Comparison of ENCODE assay signal across 23 mouse cellular contexts in the genomic region with DNA sequence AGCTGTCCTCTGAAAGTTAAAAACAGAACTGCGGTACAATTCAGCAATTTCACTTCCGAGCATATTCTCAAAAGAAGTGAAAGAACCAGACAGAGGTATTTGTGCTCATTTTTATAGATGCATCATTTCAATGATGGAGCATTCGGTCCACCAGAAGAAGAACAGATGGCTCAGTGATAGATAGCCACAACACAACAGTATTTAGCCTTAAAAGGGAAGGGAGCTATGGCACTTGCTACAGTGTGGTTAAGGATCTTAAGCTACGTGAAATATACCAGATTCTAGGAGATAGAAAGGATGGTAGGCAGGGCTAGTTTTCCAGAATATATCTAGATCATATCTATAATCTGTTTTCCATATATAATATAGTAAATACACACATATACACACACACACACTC.
DNase-seq lines count a peak whose midpoint lies in the region; ATAC-seq and TF ChIP-seq lines count a peak whose summit lies in the region.
"Had no signal": no experiment of that assay in that cellular context is flagged by ENCODE, and none has a peak within 500 bp of the region (broad histone marks: within the 10 kb centered on the region; RNA-seq: fewer than 3 reads in every experiment).

No protein-coding gene starts in this region.

- H3K36me3 ChIP-seq in forebrain, embryonic 16.5 days (ENCODE audit: control insufficient read depth, insufficient read depth): no peaks in the 10 kb centered on the region
- H3K36me3 ChIP-seq in forebrain, embryonic 14.5 days (ENCODE audit: control insufficient read depth, insufficient read depth, low read length): no peaks in the 10 kb centered on the region
- H3K36me3 ChIP-seq in E14TG2a.4 (ENCODE audit: insufficient read depth, low read length): peaks cover 7% of the 10 kb centered on the region
- H3K36me3 ChIP-seq in kidney, embryonic 16.5 days (ENCODE audit: insufficient read depth, low read length): no peaks in the 10 kb centered on the region
- H3K36me3 ChIP-seq: embryonic facial prominence, embryonic 12.5 days; embryonic facial prominence, embryonic 15.5 days; hindbrain, embryonic 12.5 days; hindbrain, embryonic 15.5 days had no signal

- H3K27me3 ChIP-seq in forebrain, embryonic 16.5 days (replicated peaks; ENCODE audit: control insufficient read depth, insufficient read depth, low read length): no peaks in the 10 kb centered on the region
- H3K27me3 ChIP-seq in forebrain, embryonic 14.5 days (replicated peaks; ENCODE audit: control insufficient read depth, insufficient read depth, low read length): no peaks in the 10 kb centered on the region
- no peaks in the 10 kb centered on the region for H3K27me3 ChIP-seq in E14TG2a.4 (ENCODE audit: insufficient read depth, low read length)
- no peaks in the 10 kb centered on the region for H3K27me3 ChIP-seq in kidney, embryonic 16.5 days (ENCODE audit: insufficient read depth, low read length)
- H3K27me3 ChIP-seq: CH12.LX; embryonic facial prominence, embryonic 15.5 days; forebrain, embryonic 13.5 days had no signal

- no peak overlapping the region for H3K9ac ChIP-seq in forebrain, embryonic 16.5 days (replicated peaks; ENCODE audit: low read depth, low read length)
- no peak overlapping the region for H3K9ac ChIP-seq in forebrain, embryonic 14.5 days (ENCODE audit: low read length)
- H3K9ac ChIP-seq in kidney, embryonic 16.5 days (replicated peaks; ENCODE audit: low read length): no peak overlapping the region
- H3K9ac ChIP-seq: embryonic facial prominence, embryonic 12.5 days; embryonic facial prominence, embryonic 15.5 days had no signal

- H3K9me3 ChIP-seq in forebrain, embryonic 16.5 days (ENCODE audit: control insufficient read depth, low read length): no peaks in the 10 kb centered on the region
- no peaks in the 10 kb centered on the region for H3K9me3 ChIP-seq in forebrain, embryonic 14.5 days (replicated peaks; ENCODE audit: control insufficient read depth, low read length)
- no peaks in the 10 kb centered on the region for H3K9me3 ChIP-seq in E14TG2a.4 (ENCODE audit: low read length)
- H3K9me3 ChIP-seq in kidney, embryonic 16.5 days (ENCODE audit: low read length): no peaks in the 10 kb centered on the region
- H3K9me3 ChIP-seq: embryonic facial prominence, embryonic 12.5 days; embryonic facial prominence, embryonic 15.5 days; forebrain, embryonic 13.5 days; hindbrain, embryonic 12.5 days; hindbrain, embryonic 15.5 days had no signal

- DNase-seq in forebrain, embryonic 14.5 days (ENCODE audit: low spot score): no peak
- DNase-seq in brain, adult 2 months (ENCODE audit: low read depth, low spot score): peak; percentile 48
- no peak for DNase-seq in right cerebral cortex, postnatal 36 days (ENCODE audit: low spot score in 2 of 2)
- DNase-seq: adrenal gland, adult 8-10 months; adrenal gland, postnatal 25 days; B cell, adult 2 months; cerebellum, adult 11 months; cerebellum, adult 9-11 months; cerebellum, postnatal 25 days; gastrocnemius, postnatal 10 days; gastrocnemius, postnatal 36 days; heart, adult 2 months; kidney, adult 2 months had no signal

- H3K27ac ChIP-seq in forebrain, embryonic 16.5 days (ENCODE audit: low read length): no peak overlapping the region
- no peak overlapping the region for H3K27ac ChIP-seq in forebrain, embryonic 14.5 days (ENCODE audit: low read depth, low read length)
- no peak overlapping the region for H3K27ac ChIP-seq in kidney, embryonic 16.5 days (ENCODE audit: low read length)
- H3K27ac ChIP-seq: embryonic facial prominence, embryonic 12.5 days; forebrain, embryonic 13.5 days; heart, adult 2 months; hindbrain, embryonic 12.5 days; hindbrain, embryonic 15.5 days had no signal

- H3K4me1 ChIP-seq in forebrain, embryonic 16.5 days (replicated peaks; ENCODE audit: control insufficient read depth, insufficient read depth, low read length): peaks cover 13% of the 10 kb centered on the region; the same call in 1 of the 2 replicates
- no peaks in the 10 kb centered on the region for H3K4me1 ChIP-seq in forebrain, embryonic 14.5 days (ENCODE audit: control insufficient read depth, insufficient read depth, low read length)
- peaks cover 77% of the 10 kb centered on the region for H3K4me1 ChIP-seq in E14TG2a.4 (replicated peaks; ENCODE audit: low read depth, low read length)
- H3K4me1 ChIP-seq in kidney, embryonic 16.5 days (ENCODE audit: insufficient read depth, low read length): peaks cover 15% of the 10 kb centered on the region; the same call in 1 of the 2 replicates
- H3K4me1 ChIP-seq: embryonic facial prominence, embryonic 12.5 days; forebrain, embryonic 13.5 days had no signal

- H3K4me2 ChIP-seq in forebrain, embryonic 16.5 days (ENCODE audit: low read length): no peak overlapping the region
- no peak overlapping the region for H3K4me2 ChIP-seq in forebrain, embryonic 14.5 days (ENCODE audit: low read length)
- no peak overlapping the region for H3K4me2 ChIP-seq in kidney, embryonic 16.5 days (replicated peaks; ENCODE audit: low read depth, low read length)

- H3K4me3 ChIP-seq in forebrain, embryonic 16.5 days (replicated peaks; ENCODE audit: low read length): no peak overlapping the region
- no peak overlapping the region for H3K4me3 ChIP-seq in forebrain, embryonic 14.5 days (ENCODE audit: low read depth, low read length)
- peak overlapping the region; percentile 78 for H3K4me3 ChIP-seq in E14TG2a.4 (replicated peaks; ENCODE audit: low read length)
- no peak overlapping the region for H3K4me3 ChIP-seq in kidney, embryonic 16.5 days (ENCODE audit: low read length)
- H3K4me3 ChIP-seq: heart, adult 2 months had no signal

- TF ChIP-seq CTCF in E14TG2a.4 (conservative IDR thresholded peaks at IDR 0.05; ENCODE audit: low read length): no peak

- ATAC-seq in forebrain, embryonic 16.5 days: peak; percentile 77
- ATAC-seq in forebrain, embryonic 14.5 days: no peak
- ATAC-seq in kidney, embryonic 16.5 days (ENCODE audit: low FRiP score, low TSS enrichment): no peak
- ATAC-seq: activated CD4-positive, CD25-positive, alpha-beta regulatory T cell, adult 4 months had no signal

- WGBS in forebrain, embryonic 16.5 days: 65% methylated on average over 4 of the region's 4 CpGs
- 77% methylated on average over 4 of the region's 4 CpGs for WGBS in forebrain, embryonic 14.5 days
- 90% methylated on average over 4 of the region's 4 CpGs for WGBS in kidney, embryonic 16.5 days
